Mouse (Mus musculus): Measurements from ENCODE around the gene Vezt. TPM values are rescaled to one million over a fixed set of nuclear protein-coding genes. Genes with fewer than 3 reads are reported as not detected.
A peak's percentile ranks its signal among the peaks of the same experiment; 100 is the strongest.

Vezt gene
- total RNA-seq, 2 experiments from 2014 or later, result 54.1 to 59.7 TPM

GRCm38 (mm10) chr10:93967486-93967885 lies 68.1 kb downstream of the Vezt start:
- DNase-seq (ENCODE audit: low spot score), result no peak

- no peak for DNase-seq (ENCODE audit: low spot score)
Observed at GRCm38 (mm10) chr10:93954023-93954422, 81.6 kb downstream of the Vezt start.

GRCm38 (mm10) chr10:93953504-93953903 lies 82.1 kb downstream of the Vezt start:
- no peak for DNase-seq (ENCODE audit: low spot score)

DNA sequence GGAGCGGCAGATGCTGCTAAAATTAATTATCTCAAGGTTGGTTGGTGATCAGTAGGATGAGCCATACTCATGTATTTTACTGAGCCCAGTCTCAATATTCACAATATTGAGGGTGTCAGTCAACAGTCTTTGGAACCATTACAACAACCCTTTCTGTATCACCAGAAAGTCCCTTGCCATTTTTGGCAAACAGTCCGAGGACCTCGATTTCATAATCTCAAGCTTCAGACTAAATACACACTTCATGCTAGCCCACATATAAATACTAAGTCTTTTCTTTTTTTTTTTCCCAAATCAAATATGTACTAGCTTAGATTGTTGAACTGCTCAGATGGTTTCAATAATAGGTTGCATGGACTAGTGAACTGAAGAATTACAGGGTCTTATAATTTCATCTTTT lies 84.6 kb downstream of the Vezt start:
- DNase-seq (ENCODE audit: low spot score), result no peak

DNA sequence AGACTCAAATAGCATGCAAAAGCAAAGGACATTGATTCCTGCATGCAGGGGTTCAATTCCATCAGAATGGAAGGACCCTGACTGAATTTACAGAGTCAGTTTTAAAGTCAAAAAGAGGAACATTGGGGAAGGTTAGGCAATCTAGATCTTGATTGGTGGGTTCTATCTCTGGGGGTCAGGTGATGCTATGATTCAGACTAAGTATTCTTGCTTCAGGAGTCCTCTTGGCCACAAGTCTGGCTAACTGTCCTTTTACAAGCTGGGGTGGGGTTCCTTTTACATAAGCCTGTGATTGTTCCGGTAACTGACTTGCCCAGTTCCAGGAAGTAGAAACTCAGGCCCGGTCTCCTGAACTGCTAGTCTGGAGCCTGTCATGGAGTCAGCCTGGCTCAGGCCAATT lies 85.7 kb downstream of the Vezt start:
- DNase-seq (ENCODE audit: low spot score), result no peak

- no peak for DNase-seq (ENCODE audit: low spot score)
Observed at GRCm38 (mm10) chr10:93945843-93946499, 89.6 kb downstream of the Vezt start.

DNA sequence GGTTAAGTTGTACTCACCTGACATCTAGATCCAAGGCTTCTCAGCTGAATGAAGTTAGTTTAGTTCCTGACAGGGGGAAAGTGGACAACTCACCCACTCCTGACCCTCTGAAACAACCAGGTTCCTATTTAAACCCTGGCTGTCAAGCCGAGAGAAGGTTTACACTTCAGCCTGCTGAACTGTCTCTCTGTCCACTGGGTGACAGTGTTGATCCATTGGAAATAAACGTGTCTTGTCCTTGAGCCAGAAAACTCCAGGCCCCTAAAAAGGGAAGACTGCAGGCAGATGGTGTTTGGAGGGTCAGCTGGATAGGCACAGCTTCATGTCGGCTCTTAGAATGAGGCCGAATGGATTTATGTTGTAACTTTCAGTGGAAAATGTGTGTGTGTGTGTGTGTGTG lies 90.3 kb downstream of the Vezt start:
- DNase-seq (ENCODE audit: low spot score), result peak; percentile 52

- DNase-seq (ENCODE audit: low spot score), result peak; percentile 42
Observed at GRCm38 (mm10) chr10:93944241-93944640, 91.4 kb downstream of the Vezt start.

- DNase-seq (ENCODE audit: low spot score), result no peak
Observed at GRCm38 (mm10) chr10:93940279-93940678, 95.3 kb downstream of the Vezt start.

DNA sequence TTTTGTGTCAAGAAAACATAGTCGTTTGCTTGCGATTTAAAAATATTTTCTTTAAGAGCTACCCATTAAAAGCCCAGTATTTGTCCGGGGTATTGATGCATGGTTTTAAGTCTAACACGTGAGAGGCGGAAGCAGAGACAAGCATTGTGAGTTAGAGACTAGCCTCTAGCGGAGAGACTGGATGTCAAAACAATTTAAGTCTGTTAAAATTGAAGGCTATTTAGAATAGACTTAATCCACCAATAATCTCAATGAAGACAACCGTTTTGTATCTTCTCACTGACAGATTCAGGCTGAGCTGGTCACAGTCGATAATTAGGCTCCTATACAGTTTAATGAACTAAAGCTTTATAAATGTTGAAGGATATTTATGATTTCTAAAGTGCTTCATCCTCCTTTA lies 95.9 kb downstream of the Vezt start:
- no peak for DNase-seq (ENCODE audit: low spot score)

GRCm38 (mm10) chr10:93938844-93939271 lies 96.8 kb downstream of the Vezt start:
- no peak for DNase-seq (ENCODE audit: low spot score)

- peak; percentile 51 for DNase-seq (ENCODE audit: low spot score)
Observed at GRCm38 (mm10) chr10:93933980-93934379, 101.6 kb downstream of the Vezt start.

GRCm38 (mm10) chr10:93932861-93933260 lies 102.8 kb downstream of the Vezt start:
- DNase-seq (ENCODE audit: low spot score), result peak; percentile 52

GRCm38 (mm10) chr10:93932020-93932419 lies 103.6 kb downstream of the Vezt start:
- DNase-seq (ENCODE audit: low spot score), result no peak

GRCm38 (mm10) chr10:93931431-93931830 lies 104.2 kb downstream of the Vezt start:
- DNase-seq (ENCODE audit: low spot score), result peak; percentile 8

GRCm38 (mm10) chr10:93930236-93930824 lies 105.3 kb downstream of the Vezt start:
- DNase-seq (ENCODE audit: low spot score), result no peak

GRCm38 (mm10) chr10:93924666-93925065 lies 111.0 kb downstream of the Vezt start:
- DNase-seq (ENCODE audit: low spot score), result no peak

- DNase-seq (ENCODE audit: low spot score), result no peak
Observed at GRCm38 (mm10) chr10:93921160-93921559, 114.5 kb downstream of the Vezt start.

GRCm38 (mm10) chr10:93919227-93919626 lies 116.4 kb downstream of the Vezt start:
- peak; percentile 57 for DNase-seq (ENCODE audit: low spot score)

GRCm38 (mm10) chr10:93918701-93919100 lies 116.9 kb downstream of the Vezt start:
- peak; percentile 76 for DNase-seq (ENCODE audit: low spot score)

DNA sequence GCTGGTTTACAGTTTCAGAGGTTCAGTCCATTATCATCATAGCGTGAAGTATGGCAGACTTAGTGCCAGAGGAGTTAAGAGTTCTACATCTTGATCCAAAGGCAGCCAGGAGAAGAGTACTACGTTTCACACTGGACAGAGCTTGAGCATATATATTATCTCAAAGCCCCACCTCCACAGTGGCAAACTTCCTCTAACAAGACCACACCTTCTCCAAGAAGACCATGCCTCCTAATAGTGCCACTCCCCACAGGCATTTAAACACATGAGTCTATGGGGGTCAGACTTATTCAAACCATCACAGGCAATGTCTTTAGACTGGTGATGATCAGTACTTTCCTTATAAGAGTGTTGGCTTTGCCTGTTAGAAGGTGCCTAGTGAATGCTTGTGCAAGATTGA lies 117.5 kb downstream of the Vezt start:
- DNase-seq (ENCODE audit: low spot score), result no peak

GRCm38 (mm10) chr10:93916778-93917177 lies 118.8 kb downstream of the Vezt start:
- DNase-seq (ENCODE audit: low spot score), result no peak

DNA sequence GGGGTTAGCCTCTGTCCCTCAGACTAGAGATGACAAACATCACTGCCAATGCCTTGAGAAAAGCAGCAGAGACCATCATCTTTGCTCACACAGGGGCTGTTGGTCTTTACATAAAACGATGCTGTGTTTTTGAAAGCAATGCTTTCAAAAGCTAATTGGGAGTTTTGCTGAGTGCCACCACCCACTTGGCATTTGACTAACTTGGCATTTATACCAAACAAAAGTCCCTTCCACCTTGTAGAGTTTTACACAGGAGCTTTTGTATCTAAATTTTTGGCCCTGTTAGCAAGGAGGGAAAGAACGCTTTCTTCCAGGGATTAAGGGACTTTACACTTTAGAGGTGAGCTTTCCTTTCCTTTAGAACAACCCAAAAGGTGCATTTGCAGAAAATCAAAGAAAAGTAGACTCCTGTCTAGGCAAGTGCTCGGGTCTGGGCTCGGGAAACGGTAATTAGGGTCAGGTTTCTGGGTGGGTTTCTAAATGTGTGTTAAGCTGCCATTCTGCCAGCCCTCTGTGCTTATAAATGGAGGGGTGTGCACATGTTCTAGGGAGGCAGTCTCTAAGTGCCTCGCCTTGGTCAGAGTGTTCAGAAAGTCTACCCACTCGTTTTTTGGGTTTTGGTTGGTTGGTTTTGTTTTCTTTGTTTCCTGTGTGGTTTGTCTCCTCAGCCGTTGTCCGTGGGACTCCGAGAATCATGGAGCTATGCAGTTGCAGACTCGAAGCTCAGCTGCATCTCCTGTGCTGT lies 119.9 kb downstream of the Vezt start:
- no peak for DNase-seq (ENCODE audit: low spot score)

Measured in gastrocnemius, adult 18-20 months (tissue).